Mouse (Mus musculus) thymus, adult 2 months (tissue): ENCODE results near the gene Adat1.

ENCODE experiments used
- CTCF ChIP-seq: fragments of 200-500 bp; IDR thresholded peaks from 2 replicates; pipeline ENCODE4 v1.5.1; 2012; ENCODE audit warnings: mild to moderate bottlenecking, control low read depth, low read length, moderate library complexity, borderline replicate concordance; ENCODE audit not compliant: control insufficient read depth, poor library complexity, insufficient read depth; ENCODE audit errors: extremely low read depth
- POLR2A ChIP-seq: fragments of 200-500 bp; IDR thresholded peaks from 2 replicates; pipeline ENCODE4 v1.6.1; 2012; ENCODE audit warnings: mild to moderate bottlenecking, low read length, control low read depth, moderate library complexity; ENCODE audit not compliant: control insufficient read depth, poor library complexity, insufficient read depth; ENCODE audit errors: extremely low read depth

- TF ChIP-seq CTCF (no peak), POLR2A (no peak)
These were observed 28.6 kb downstream of the Adat1 start for GRCm38 (mm10) chr8:111963546-111963945.
